Mouse (Mus musculus) forebrain, embryonic 10.5 days (tissue): ENCODE measurements around the gene Acot4. TPM values are rescaled to one million over a fixed set of nuclear protein-coding genes. Genes with fewer than 3 reads are reported as not detected.
"Not testable (repeated sequence)": the region's sequence is repeated elsewhere in the genome, so short reads cannot be mapped to it uniquely, and the experiment has no call there.

Source experiments
- DNase-seq: peaks from one replicate; pipeline ENCODE4 v3.0.0-alpha.2; 2017; ENCODE audit warnings: low spot score; ENCODE audit errors: extremely low spot score
- H3K27ac ChIP-seq: fragments of 300-500 bp; sonication (generic); 2 replicates; pipeline ENCODE4 v1.5.1; 2016; ENCODE audit warnings: mild to moderate bottlenecking
- H3K27me3 ChIP-seq: fragments of 300-500 bp; sonication (generic); 2 replicates; pipeline ENCODE4 v1.6.1; 2016; ENCODE audit warnings: mild to moderate bottlenecking; ENCODE audit not compliant: poor library complexity, severe bottlenecking
- H3K36me3 ChIP-seq: fragments of 300-500 bp; sonication (generic); replicated peaks from 2 replicates; pipeline ENCODE4 v1.6.1; 2016; ENCODE audit warnings: mild to moderate bottlenecking, moderate library complexity
- H3K4me1 ChIP-seq: fragments of 300-500 bp; sonication (generic); 2 replicates; pipeline ENCODE4 v1.6.1; 2016
- H3K4me3 ChIP-seq: fragments of 300-500 bp; sonication (generic); 2 replicates; pipeline ENCODE4 v1.5.1; 2016; ENCODE audit warnings: mild to moderate bottlenecking, moderate library complexity
- H3K9me3 ChIP-seq: fragments of 300-500 bp; sonication (generic); 2 replicates; pipeline ENCODE4 v1.6.1; 2016; ENCODE audit warnings: mild to moderate bottlenecking, moderate library complexity
- WGBS: fragments of 180-500 bp; shearing (Covaris S2); methylation state at CpG from one replicate; pipeline ENCODE4 v1.1.7; 2016; 5-methylcytosine and 5-hydroxymethylcytosine counted together
- polyA plus RNA-seq: library from polyadenylated mRNA; unstranded; fragments of >200 nt; fragmentation: Nextera tagmentation; extraction: Ambion mirVana; gene quantifications from 2 replicates; pipeline ENCODE4 v1.2.1, GENCODE M21; 2016

Gene Acot4
- polyA plus RNA-seq, 1 experiment from 2014 or later = 0.15 TPM

DNA sequence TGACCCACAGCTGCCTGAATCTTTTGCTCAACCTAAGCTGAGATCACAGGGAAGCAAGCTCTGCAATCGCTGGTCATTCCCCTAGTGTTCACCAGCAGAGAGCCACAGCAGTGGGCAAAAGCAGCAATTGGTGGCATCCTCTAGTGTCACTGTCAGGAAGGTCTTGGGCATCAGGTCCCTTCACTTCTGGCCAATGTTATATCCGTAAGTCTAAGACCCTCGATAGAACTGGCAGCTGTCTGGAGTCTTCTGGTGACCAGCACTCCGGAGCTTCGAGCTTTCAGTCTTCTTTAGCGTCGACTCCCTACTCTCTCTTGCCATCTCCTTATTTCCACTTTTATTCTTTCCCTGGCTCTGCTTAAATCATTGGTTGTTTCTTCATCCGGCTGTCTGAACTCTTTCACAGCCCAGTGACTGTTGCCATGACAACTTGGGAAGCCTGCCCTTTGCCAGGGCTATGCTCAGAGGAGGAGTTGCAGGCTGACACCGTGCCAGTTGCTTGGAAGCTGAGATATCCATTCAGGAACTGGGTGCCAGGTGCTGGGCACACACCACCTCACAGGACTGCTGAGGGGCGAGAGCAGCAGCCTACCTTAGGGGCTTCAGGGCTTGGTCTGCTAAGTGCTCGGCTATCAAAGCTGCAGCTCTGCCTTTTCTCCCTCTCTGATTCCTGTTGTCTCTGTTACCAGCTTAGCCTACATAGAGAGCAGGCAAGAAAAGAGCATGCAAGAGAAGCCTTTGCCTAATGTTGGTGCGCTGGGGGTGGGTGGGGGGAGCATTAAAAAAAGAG is 26.7 kb upstream of the Acot4 start:
- peak; percentile 45 for DNase-seq
- Histone ChIP-seq H3K4me1 (peaks cover 49% of the 10 kb centered on the region), H3K4me3 (peak overlapping the region; percentile 29; the same call in 1 of the 2 replicates), H3K36me3 (peaks cover 15% of the 10 kb centered on the region), H3K27ac (peak overlapping the region; percentile 3; the same call in 1 of the 2 replicates), H3K9me3 (no peaks in the 10 kb centered on the region), H3K27me3 (peaks cover 12% of the 10 kb centered on the region; the same call in 1 of the 2 replicates)
- 47% methylated on average over 12 of the region's 12 CpGs for WGBS

DNA sequence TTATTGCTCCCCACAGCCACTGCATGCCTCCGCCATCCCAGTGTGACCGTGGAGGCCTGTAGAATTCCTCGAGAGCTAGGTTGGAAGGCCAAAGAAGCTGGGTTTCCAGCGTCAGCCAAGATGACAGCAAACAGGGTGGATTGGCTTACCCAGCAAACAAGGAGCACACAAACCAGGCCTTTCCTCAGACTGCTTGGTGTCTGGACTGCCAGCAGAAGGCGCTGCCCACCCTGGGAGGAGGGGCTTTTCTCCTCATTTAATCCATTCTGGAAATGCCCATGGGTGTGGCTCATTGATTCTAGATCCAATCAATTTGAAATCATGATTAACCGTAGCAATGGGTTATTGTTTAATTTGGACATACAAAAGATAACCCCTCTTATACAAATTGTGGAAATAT is 25.0 kb upstream of the Acot4 start:
- Histone ChIP-seq H3K27ac (no peak overlapping the region), H3K4me3 (no peak overlapping the region), H3K27me3 (peaks cover 12% of the 10 kb centered on the region; the same call in 1 of the 2 replicates), H3K4me1 (peaks cover 49% of the 10 kb centered on the region), H3K36me3 (peaks cover 23% of the 10 kb centered on the region), H3K9me3 (no peaks in the 10 kb centered on the region)
- WGBS = 81% methylated on average over 6 of the region's 6 CpGs
- DNase-seq = no peak

DNA sequence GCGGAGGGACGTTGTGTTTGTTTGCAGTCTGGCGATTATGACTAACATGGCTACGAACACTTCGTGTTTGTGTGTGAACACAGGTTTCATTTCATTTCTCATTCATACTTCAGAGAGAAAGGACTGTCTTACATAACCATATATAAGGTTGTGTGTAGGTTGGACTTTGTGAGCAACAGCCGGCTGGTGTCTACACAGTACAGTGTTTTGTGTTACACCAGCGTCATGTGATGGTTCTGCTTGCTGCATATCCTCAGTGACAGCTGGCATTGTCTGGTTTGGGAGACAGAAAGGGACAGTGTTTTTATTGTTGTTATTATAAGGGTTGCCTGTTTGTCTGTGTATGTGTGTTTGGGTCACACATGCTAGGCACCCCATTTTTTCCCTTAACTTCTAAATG is 24.5 kb upstream of the Acot4 start:
- Histone ChIP-seq H3K27ac (no peak overlapping the region), H3K4me3 (no peak overlapping the region), H3K36me3 (peaks cover 23% of the 10 kb centered on the region), H3K9me3 (no peaks in the 10 kb centered on the region), H3K27me3 (peaks cover 9% of the 10 kb centered on the region; the same call in 1 of the 2 replicates), H3K4me1 (peaks cover 44% of the 10 kb centered on the region)
- 95% methylated on average over 7 of the region's 7 CpGs for WGBS
- no peak for DNase-seq

DNA sequence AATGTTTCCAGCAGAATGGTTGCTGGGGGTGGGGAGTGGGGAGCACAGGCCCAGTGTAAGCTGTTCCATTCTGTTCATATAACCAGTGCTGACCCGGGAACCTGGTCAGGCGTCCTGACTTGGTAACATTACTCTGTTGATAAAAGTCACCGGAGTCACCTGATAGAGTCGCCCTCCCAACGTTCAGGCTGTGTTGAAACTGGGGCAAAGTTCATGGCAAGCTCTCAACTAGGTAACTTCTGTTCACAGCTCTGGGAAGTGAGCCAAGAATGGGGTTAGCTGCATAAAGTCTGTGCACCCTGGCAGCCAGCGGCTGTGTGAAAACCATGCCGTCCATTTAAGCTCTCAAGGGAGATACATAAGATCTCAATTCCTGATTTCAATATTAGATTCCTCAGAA is 17.7 kb upstream of the Acot4 start:
- H3K27ac ChIP-seq, H3K4me1 ChIP-seq, H3K9me3 ChIP-seq, H3K27me3 ChIP-seq, H3K4me3 ChIP-seq, DNase-seq: not testable (repeated sequence)
- peaks cover 11% of the 10 kb centered on the region for H3K36me3 ChIP-seq
- WGBS = 91% methylated on average over 7 of the region's 7 CpGs

DNA sequence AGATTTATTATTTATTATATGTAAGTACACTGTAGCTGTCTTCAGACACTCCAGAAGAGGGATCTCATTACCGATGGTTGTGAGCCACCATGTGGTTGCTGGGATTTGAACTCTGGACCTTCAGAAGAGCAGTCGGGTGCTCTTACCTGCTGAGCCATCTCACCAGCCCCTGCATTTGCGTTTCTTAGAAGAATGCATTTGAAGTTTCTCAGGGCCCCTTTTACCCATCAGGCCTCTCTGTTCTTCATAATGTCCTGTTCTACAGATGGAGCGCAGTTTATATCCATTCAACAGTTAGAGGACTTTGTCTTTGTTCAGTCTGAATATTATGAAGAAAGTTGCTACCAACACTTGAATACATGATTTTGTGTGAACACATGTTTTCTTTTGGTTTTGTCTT is 15.9 kb upstream of the Acot4 start:
- not testable (repeated sequence) for H3K27me3 ChIP-seq, H3K27ac ChIP-seq
- WGBS = 95% methylated on average over 4 of the region's 4 CpGs

DNA sequence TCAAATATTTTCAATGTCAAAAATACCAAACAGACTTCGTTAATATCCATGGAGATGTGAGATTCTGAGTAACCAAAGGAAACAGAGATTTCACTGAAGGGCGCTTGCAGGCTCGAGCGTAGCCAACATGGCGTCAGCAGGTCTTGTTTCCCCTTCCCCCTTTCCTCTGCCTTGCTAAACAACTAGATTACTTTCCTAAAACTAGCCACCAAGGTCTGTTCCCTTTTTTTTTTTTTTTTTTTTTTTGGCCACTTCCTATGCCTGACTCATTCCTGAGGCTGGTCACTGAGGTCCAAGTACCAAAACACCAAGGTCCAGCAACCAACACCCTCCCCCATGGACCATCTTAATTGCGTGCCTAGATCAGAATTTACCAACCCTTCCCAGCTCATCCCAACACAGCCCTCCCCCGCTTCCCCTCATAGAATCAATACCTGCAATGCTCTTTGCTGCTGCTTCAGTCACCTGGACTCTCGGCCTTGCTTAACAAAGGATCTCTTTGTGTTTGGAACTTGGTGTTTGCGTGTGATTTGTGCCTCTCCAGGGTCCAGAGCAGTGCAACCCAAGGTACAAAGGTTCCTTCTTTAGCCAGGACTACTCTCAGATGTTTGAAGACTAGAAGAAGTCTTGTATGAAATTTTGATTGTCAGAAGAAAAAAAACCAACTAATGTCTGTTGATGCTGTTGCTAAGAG is 15.0 kb upstream of the Acot4 start:
- WGBS = 89% methylated on average over 9 of the region's 9 CpGs
- Histone ChIP-seq H3K9me3 (no peaks in the 10 kb centered on the region), H3K27me3 (no peaks in the 10 kb centered on the region), H3K36me3 (no peaks in the 10 kb centered on the region), H3K4me1 (no peaks in the 10 kb centered on the region), H3K4me3 (no peak overlapping the region), H3K27ac (no peak overlapping the region)
- DNase-seq = no peak

More for the DNA sequence above, 15.9 kb upstream of the Acot4 start:
- not testable (repeated sequence) for H3K36me3 ChIP-seq, DNase-seq, H3K4me1 ChIP-seq, H3K9me3 ChIP-seq, H3K4me3 ChIP-seq

DNA sequence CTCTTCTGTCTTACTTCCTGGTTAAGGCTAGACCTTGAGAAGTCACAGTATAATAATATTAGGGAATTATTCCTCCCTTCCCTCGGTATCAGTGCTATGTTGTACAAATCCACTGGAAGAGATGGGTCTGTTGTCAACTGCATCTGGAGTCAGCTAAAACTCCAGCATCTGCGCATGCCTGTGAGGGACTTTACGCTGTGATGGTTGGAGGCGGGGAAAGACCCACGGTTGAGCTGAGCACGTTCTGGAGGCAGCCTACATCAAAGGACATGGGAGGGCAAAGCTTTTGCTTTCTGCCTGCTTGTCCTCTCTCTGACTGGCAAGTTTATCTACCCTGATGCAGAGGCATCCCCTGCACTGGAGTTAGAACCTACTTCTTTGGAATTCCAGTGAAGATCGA is 12.3 kb upstream of the Acot4 start:
- H3K4me1 ChIP-seq = no peaks in the 10 kb centered on the region
- H3K9me3 ChIP-seq = no peaks in the 10 kb centered on the region
- no peaks in the 10 kb centered on the region for H3K27me3 ChIP-seq
- no peaks in the 10 kb centered on the region for H3K36me3 ChIP-seq
- WGBS = 91% methylated on average over 7 of the region's 7 CpGs
- H3K4me3 ChIP-seq = no peak overlapping the region
- no peak for DNase-seq
- no peak overlapping the region for H3K27ac ChIP-seq

DNA sequence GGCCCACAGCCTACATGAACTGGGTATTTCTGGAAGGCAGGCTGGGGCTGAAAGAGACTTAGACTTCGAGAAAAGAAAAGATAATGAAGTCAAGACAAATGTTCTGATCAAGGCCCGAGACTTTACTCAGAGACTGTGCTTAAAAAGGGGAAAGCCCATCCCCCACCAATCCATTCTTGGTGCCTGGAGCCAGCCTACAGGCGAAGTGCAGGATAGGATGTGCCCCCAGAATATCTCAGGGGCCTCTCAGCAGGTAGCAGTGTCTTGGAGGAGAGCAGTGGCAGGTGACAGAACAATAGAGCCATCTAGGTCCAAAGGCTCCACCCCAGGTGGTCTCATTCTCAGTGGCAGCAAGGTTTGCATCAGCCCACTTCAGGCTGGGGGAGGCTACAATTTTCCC is 9.9 kb upstream of the Acot4 start:
- WGBS = 48% methylated on average over 3 of the region's 3 CpGs
- DNase-seq, H3K27me3 ChIP-seq: not testable (repeated sequence)

DNA sequence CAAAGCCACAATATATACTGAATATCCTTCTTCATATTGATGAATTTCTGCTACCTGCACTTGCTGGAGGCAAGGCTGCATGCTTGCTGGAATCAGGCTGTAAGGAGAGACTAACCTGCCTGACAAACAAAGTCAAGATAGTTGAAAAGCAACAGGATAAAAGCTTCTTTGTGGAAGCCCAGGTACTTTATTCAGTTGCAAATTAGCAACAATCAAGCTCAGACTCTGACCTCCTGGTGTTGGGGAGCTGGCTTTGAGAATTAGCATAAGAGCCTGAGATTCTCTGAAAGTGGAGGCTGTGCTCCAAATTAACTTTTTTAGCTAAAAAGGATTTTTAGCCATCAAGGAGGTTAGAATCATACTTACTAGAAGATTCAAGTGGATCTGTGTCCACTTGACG is 9.1 kb upstream of the Acot4 start:
- H3K36me3 ChIP-seq, DNase-seq, H3K4me3 ChIP-seq, H3K4me1 ChIP-seq, H3K27ac ChIP-seq, H3K27me3 ChIP-seq, H3K9me3 ChIP-seq: not testable (repeated sequence)
- WGBS = 90% methylated on average over 1 of the region's 1 CpGs

More for the DNA sequence above, 9.9 kb upstream of the Acot4 start:
- H3K4me3 ChIP-seq, H3K4me1 ChIP-seq, H3K9me3 ChIP-seq, H3K27ac ChIP-seq, H3K36me3 ChIP-seq: not testable (repeated sequence)

DNA sequence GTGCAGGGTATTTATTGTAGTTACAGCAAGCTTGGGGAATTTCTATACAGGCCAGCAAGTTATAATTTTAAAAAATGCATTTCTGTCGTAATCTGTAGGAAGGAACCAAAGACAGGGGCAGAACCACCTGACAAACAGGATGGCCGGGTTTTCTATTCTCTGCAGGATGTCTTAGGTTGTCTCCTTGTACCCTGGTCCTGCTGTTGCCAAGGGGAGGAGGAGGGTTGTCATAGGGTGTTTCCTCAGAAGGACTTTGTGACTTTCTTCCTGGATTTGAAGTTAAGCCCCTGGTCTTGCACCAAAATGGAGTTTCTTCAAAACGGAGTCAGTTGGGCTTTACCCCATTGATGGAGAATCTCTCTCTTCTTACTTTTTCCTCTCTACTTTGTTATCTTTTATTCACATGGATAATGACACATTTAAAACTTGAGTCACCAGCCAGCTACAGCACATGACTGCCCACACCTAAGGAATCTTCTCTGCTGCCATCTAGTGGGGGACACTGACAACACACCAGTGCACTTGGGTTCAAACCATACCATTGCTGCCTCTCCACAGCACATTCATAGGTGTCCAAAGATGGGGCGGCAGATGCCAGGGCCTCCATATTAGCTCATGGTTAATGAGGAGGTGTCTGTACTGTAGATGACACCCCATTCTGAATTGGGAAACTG is 7.4 kb upstream of the Acot4 start:
- Histone ChIP-seq H3K36me3 (no peaks in the 10 kb centered on the region), H3K9me3 (no peaks in the 10 kb centered on the region), H3K4me3 (no peak overlapping the region), H3K27ac (no peak overlapping the region), H3K27me3 (no peaks in the 10 kb centered on the region), H3K4me1 (no peaks in the 10 kb centered on the region)
- 80% methylated on average over 4 of the region's 4 CpGs for WGBS
- DNase-seq = peak; percentile 39

DNA sequence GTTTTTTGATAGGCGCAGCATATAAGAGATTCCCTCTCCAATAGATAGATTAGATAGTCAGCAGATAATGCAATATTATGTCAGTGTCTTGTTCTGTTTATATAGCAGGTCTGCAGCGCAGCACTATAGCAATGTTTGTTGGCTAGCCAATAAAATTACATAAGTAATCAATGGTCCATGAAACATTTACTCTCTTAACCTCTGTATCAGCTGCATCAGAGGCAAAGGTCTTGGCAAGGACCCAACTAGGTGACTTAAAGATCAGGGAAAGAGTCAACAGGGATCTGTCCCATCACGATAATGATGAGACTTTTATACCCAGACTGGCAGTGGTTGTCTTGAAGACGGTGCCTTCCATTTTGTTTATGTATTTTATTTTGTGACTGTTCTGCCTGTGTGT is 5.3 kb upstream of the Acot4 start:
- H3K27me3 ChIP-seq = peaks cover 10% of the 10 kb centered on the region
- no peak for DNase-seq
- H3K4me3 ChIP-seq = no peak overlapping the region
- H3K27ac ChIP-seq = no peak overlapping the region
- no peaks in the 10 kb centered on the region for H3K36me3 ChIP-seq
- no peaks in the 10 kb centered on the region for H3K4me1 ChIP-seq
- WGBS = 94% methylated on average over 4 of the region's 4 CpGs
- no peaks in the 10 kb centered on the region for H3K9me3 ChIP-seq

DNA sequence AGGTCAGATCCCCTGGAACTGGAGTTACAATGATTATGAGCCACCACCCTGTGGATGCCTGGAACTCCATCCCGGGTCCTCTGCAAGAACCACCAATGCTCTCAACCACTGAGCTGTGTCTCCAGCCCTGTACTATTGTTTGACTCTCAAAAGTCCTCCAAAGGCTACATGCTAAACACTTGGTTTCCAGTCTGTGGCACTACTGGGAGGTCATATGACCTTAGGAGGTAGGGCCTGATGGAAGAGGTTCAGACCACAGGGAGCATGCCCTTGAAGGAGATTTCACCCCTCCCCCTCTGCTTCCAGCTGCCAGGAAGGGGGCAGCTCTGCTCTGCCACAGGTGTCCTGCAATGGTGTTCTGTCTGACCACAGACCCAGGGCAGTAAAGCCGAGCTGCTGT is 4.9 kb upstream of the Acot4 start:
- not testable (repeated sequence) for H3K36me3 ChIP-seq, H3K4me1 ChIP-seq, H3K4me3 ChIP-seq, H3K27ac ChIP-seq, H3K9me3 ChIP-seq, DNase-seq
- 86% methylated on average over 2 of the region's 2 CpGs for WGBS
- H3K27me3 ChIP-seq = peaks cover 14% of the 10 kb centered on the region

DNA sequence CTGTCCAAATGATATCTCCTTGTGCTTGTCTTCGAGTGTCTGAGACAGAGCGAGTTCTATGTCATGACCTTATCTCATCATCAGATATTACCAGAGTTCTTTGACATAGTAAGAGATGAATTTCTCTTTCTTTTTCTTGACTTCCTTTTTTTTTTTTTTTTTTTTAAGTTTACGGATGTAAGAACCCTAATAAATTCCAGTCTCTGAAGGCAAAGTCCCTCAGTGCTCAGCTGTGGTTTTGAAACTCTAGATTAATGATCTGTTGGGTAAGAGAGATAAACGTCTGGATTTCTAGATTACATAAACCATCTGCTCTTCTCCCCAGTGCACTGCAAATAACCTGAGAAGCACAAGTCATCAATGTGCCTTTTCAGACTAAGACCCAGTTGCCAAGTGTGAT is 4.1 kb upstream of the Acot4 start:
- peaks cover 14% of the 10 kb centered on the region for H3K27me3 ChIP-seq
- H3K36me3 ChIP-seq = no peaks in the 10 kb centered on the region
- H3K27ac ChIP-seq = no peak overlapping the region
- no peak overlapping the region for H3K4me3 ChIP-seq
- H3K9me3 ChIP-seq = no peaks in the 10 kb centered on the region
- no peak for DNase-seq
- WGBS = 83% methylated on average over 4 of the region's 4 CpGs
- peaks cover 3% of the 10 kb centered on the region; the same call in 1 of the 2 replicates for H3K4me1 ChIP-seq
